Mouse (Mus musculus) limb, embryonic 15.5 days (tissue): ENCODE data around the gene Traf2. TPM values are rescaled to one million over a fixed set of nuclear protein-coding genes. Genes with fewer than 3 reads are reported as not detected.
"Not testable (repeated sequence)": the region's sequence is repeated elsewhere in the genome, so short reads cannot be mapped to it uniquely, and the experiment has no call there.

Source experiments
- ATAC-seq: fragments of 200-750 bp; cut with Nextera tagmentation; 2 replicates; pipeline ENCODE4 v1.8.0; 2017; ENCODE audit warnings: low read depth, moderate TSS enrichment; ENCODE audit not compliant: insufficient number of reproducible peaks, low FRiP score, low TSS enrichment
- H3K27ac ChIP-seq: fragments of 300-500 bp; sonication (generic); 2 replicates; pipeline ENCODE4 v1.5.1; 2015; ENCODE audit warnings: moderate library complexity, mild to moderate bottlenecking, inconsistent platforms
- H3K27me3 ChIP-seq: fragments of 300-500 bp; sonication (generic); 2 replicates; pipeline ENCODE4 v1.6.1; 2015; ENCODE audit warnings: inconsistent platforms
- H3K36me3 ChIP-seq: fragments of 300-500 bp; sonication (generic); 2 replicates; pipeline ENCODE4 v1.6.1; 2015; ENCODE audit warnings: inconsistent platforms
- H3K4me1 ChIP-seq: fragments of 300-500 bp; sonication (generic); 2 replicates; pipeline ENCODE4 v1.6.1; 2015; ENCODE audit warnings: inconsistent platforms
- H3K4me2 ChIP-seq: fragments of 300-500 bp; sonication (generic); 2 replicates; pipeline ENCODE4 v1.6.1; 2015; ENCODE audit warnings: mild to moderate bottlenecking, inconsistent platforms
- H3K4me3 ChIP-seq: fragments of 300-500 bp; sonication (generic); 2 replicates; pipeline ENCODE4 v1.5.1; 2015; ENCODE audit warnings: mild to moderate bottlenecking, inconsistent platforms
- H3K9ac ChIP-seq: fragments of 300-500 bp; sonication (generic); 2 replicates; pipeline ENCODE4 v1.6.1; 2015; ENCODE audit warnings: inconsistent platforms
- H3K9me3 ChIP-seq: fragments of 300-500 bp; sonication (generic); 2 replicates; pipeline ENCODE4 v1.6.1; 2016; ENCODE audit warnings: inconsistent platforms
- WGBS: fragments of 180-500 bp; shearing (Covaris S2); methylation state at CpG from one replicate; pipeline ENCODE4 v1.1.7; 2015; 5-methylcytosine and 5-hydroxymethylcytosine counted together
- polyA plus RNA-seq: library from polyadenylated mRNA; unstranded; fragments of >200 nt; fragmentation: Nextera tagmentation; extraction: Ambion mirVana; gene quantifications from 2 replicates; pipeline ENCODE4 v1.2.1, GENCODE M21; 2015

Gene Traf2
- polyA plus RNA-seq, 1 experiment from 2014 or later = 34.4 TPM

- Histone ChIP-seq H3K9me3 (no peaks in the 10 kb centered on the region), H3K4me1 (peaks cover 31% of the 10 kb centered on the region), H3K4me3 (peak within 1 kb of the TSS; percentile 99), H3K36me3 (peaks cover 29% of the 10 kb centered on the region), H3K4me2 (peak within 1 kb of the TSS; percentile 83), H3K27ac (peak within 1 kb of the TSS; percentile 80), H3K9ac (peak within 1 kb of the TSS; percentile 94), H3K27me3 (no peaks in the 10 kb centered on the region)
- under 1% methylated on average over 61 of the region's 61 CpGs for WGBS
- peak; percentile 94 for ATAC-seq
Measured at GRCm38 (mm10) chr2:25557221-25557963, 10.7 kb upstream of the Traf2 start, which contains the start of gene Edf1. TSS of gene Edf1 (plus strand) at chr2:25557847.

- Histone ChIP-seq H3K4me2 (no peak overlapping the region), H3K9ac (no peak overlapping the region)
- 57% methylated on average over 1 of the region's 1 CpGs for WGBS
Measured at GRCm38 (mm10) chr2:25556296-25556695, 9.6 kb upstream of the Traf2 start.

DNA sequence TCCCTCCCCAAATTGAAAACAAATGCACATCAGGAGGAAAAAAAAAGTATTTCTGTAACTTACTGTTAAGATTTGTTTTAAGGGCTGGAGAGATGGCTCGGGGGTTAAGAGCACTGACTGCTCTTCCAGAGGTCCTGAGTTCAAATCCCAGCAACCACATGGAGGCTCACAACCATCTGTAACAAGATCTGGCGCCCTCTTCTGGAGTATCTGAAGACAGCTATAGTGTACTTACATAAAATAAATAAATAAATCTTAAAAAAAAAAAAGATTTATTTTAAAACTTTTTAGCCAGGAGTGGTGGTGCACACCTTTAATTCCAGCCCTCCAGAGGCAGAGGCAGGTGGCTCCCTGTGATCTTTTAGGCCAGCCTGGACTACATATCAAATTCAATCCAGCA, 8.7 kb upstream of the Traf2 start:
- not testable (repeated sequence) for ATAC-seq, H3K36me3 ChIP-seq, H3K4me2 ChIP-seq, H3K27ac ChIP-seq, H3K9me3 ChIP-seq, H3K27me3 ChIP-seq, H3K9ac ChIP-seq, H3K4me3 ChIP-seq
- H3K4me1 ChIP-seq = peaks cover 28% of the 10 kb centered on the region
- 54% methylated on average over 2 of the region's 2 CpGs for WGBS

More at GRCm38 (mm10) chr2:25556296-25556695, 9.6 kb upstream of the Traf2 start:
- peaks cover 18% of the 10 kb centered on the region for H3K36me3 ChIP-seq
- peaks cover 31% of the 10 kb centered on the region for H3K4me1 ChIP-seq
- no peak for ATAC-seq
- no peaks in the 10 kb centered on the region for H3K27me3 ChIP-seq
- no peak overlapping the region for H3K4me3 ChIP-seq
- no peak overlapping the region for H3K27ac ChIP-seq
- H3K9me3 ChIP-seq = no peaks in the 10 kb centered on the region

GRCm38 (mm10) chr2:25553171-25553786, 6.5 kb upstream of the Traf2 start:
- not testable (repeated sequence) for H3K27ac ChIP-seq, H3K4me2 ChIP-seq, H3K4me3 ChIP-seq, H3K9ac ChIP-seq, ATAC-seq, H3K36me3 ChIP-seq, H3K9me3 ChIP-seq, H3K27me3 ChIP-seq
- 90% methylated on average over 4 of the region's 4 CpGs for WGBS
- H3K4me1 ChIP-seq = peaks cover 12% of the 10 kb centered on the region; the same call in 1 of the 2 replicates

DNA sequence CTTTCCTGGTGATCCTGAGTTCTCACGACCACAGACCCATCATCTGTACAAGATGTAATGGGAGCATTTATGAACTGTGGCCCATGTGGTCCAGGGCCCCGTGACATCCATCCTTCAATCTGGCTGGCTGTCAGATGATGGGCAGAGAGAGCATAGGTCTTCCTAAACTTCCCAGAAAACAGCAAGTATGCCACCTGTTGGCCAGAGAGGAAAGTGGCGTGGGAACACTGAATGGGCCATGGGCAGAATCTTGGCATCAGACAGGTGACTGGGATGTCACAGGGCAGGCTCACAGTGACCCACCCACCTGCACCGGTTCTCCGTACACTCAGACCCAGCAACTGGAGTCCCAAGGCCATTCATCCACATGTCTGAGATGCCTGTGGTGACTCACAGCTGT, 4.4 kb upstream of the Traf2 start:
- H3K27me3 ChIP-seq = no peaks in the 10 kb centered on the region
- 35% methylated on average over 5 of the region's 5 CpGs for WGBS
- H3K4me3 ChIP-seq = no peak overlapping the region
- H3K4me1 ChIP-seq = peaks cover 4% of the 10 kb centered on the region; the same call in 1 of the 2 replicates
- ATAC-seq = no peak
- no peaks in the 10 kb centered on the region for H3K9me3 ChIP-seq
- H3K27ac ChIP-seq = no peak overlapping the region
- no peak overlapping the region for H3K4me2 ChIP-seq
- no peaks in the 10 kb centered on the region for H3K36me3 ChIP-seq
- no peak overlapping the region for H3K9ac ChIP-seq

DNA sequence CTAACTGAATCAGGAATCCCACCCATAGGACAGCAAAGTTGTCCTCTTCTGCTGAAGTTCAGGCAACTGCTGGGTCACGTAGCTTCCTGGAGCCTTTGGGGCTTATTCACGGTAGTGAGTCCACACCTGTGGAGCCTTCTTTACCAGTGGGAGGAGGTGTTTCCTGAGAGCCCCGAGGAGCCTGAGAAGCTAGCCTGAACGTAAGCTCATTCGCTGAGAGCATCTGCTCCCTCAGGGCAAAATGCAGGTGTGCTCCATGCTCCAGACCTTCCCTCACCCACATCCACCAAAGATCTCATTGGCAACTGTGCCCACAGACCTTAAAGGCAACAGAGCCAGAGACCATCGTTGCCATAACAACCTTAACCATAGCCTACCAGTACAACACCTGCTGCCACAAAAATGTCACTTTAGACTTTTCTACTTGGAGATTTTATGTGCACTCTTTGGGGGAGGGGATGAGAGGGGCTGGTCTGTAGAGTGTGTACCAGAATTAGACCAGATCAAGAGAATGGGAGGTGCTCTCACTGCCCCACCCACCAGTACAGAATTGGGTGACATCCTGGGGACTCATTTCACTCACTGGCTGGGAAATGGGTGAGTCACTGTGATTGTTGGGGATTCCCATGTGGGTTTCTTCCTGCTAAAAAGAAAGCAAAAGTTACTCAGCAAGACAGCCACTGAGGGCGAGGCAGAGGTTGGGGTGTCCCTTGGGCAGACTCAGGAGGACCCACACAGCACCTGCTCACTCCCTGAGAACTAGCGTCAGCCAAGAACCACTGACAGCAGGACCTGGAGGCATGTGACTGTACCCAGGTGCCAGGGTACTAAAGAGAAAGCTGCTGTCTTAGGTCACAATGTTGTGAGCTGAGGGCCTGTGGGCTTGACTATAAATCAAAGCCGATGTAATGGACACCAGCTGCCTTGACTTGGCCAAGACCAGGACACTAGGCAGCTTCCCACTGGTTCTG, 2.6 kb upstream of the Traf2 start:
- 61% methylated on average over 9 of the region's 9 CpGs for WGBS
- ATAC-seq = no peak
- Histone ChIP-seq H3K4me1 (peaks cover 19% of the 10 kb centered on the region), H3K27me3 (no peaks in the 10 kb centered on the region), H3K9me3 (no peaks in the 10 kb centered on the region), H3K4me3 (no peak overlapping the region), H3K36me3 (0 out of 2 replicates have a peak, but pooled peaks cover 3% of the 10 kb centered on the region), H3K4me2 (no peak overlapping the region), H3K27ac (no peak overlapping the region), H3K9ac (no peak overlapping the region)

- ATAC-seq = peak; percentile 62
- H3K27me3 ChIP-seq = no peaks in the 10 kb centered on the region
- H3K9ac ChIP-seq = peak overlapping the region; percentile 70
- no peaks in the 10 kb centered on the region for H3K9me3 ChIP-seq
- peaks cover 19% of the 10 kb centered on the region for H3K4me1 ChIP-seq
- H3K36me3 ChIP-seq = 0 out of 2 replicates have a peak, but pooled peaks cover 3% of the 10 kb centered on the region
- peak overlapping the region; percentile 63 for H3K4me2 ChIP-seq
- peak overlapping the region; percentile 76 for H3K27ac ChIP-seq
- H3K4me3 ChIP-seq = peak overlapping the region; percentile 77
- 7% methylated on average over 43 of the region's 43 CpGs for WGBS
Measured at GRCm38 (mm10) chr2:25545996-25546810, 537 bp downstream of the Traf2 start.

DNA sequence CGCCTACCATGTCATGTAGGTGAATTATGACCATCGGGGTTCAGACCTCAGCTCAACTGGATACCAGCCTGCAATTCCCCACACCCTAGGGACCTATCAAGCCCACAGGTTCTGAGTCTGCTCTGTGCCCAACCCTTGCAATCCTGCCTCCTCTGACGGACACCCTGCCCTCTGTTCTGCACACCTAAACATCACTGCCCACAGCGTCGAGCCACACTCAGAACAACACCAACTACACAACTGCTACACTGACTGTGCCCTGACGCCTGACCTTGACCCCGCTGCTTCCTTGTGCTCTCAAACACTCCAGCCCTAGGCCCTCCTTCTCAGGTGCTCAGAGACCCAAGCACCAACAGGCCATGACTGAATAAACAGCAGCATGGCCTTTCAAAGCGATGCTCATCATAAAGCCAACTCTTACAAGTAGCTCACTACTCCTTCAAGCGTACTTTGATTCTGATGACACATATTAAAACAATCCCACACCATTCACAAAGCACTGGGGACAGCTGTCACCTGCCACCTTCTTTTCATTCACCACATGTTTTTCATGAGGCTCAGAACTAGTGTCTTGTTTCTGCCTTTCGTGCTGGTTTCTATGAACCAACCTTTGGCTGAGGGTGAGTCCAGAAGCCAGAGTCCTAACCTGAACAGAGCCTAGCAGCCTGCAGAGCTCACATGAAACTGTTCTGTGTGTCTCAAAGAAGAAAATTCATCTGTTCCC, 4.9 kb downstream of the Traf2 start:
- Histone ChIP-seq H3K9me3 (no peaks in the 10 kb centered on the region), H3K27ac (no peak overlapping the region), H3K36me3 (peaks cover 23% of the 10 kb centered on the region), H3K9ac (no peak overlapping the region), H3K4me3 (no peak overlapping the region), H3K4me1 (peaks cover 16% of the 10 kb centered on the region), H3K27me3 (no peaks in the 10 kb centered on the region), H3K4me2 (no peak overlapping the region)
- ATAC-seq = no peak
- WGBS = 73% methylated on average over 10 of the region's 10 CpGs

GRCm38 (mm10) chr2:25540541-25540948, 6.2 kb downstream of the Traf2 start:
- WGBS = 93% methylated on average over 4 of the region's 4 CpGs
- H3K4me2 ChIP-seq = no peak overlapping the region
- ATAC-seq = no peak

DNA sequence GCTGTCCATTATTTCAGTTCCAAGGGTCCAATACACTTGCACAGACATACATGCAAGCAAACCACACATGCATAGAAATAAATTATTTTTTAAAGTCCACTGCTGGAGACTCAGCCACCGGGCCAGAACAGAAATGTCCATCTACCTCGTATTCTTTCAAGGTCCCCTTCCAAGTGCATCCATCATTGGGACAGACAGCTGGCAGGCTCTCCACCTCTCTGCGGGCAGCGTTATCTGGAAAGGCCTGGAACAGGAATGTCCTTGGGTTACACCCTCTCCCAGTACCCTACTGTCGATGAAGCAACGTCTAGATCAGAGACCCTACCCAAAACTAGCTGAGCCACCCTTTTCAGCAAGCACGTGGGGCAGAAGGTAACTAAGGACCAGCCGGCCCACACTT, 10.2 kb downstream of the Traf2 start:
- Histone ChIP-seq H3K4me1 (0 out of 2 replicates have a peak, but pooled peaks cover 3% of the 10 kb centered on the region), H3K27ac (no peak overlapping the region), H3K4me2 (no peak overlapping the region), H3K36me3 (peaks cover 56% of the 10 kb centered on the region), H3K9me3 (no peaks in the 10 kb centered on the region), H3K27me3 (no peaks in the 10 kb centered on the region), H3K4me3 (no peak overlapping the region), H3K9ac (no peak overlapping the region)
- 88% methylated on average over 8 of the region's 8 CpGs for WGBS
- ATAC-seq = no peak

More at GRCm38 (mm10) chr2:25540541-25540948, 6.2 kb downstream of the Traf2 start:
- Histone ChIP-seq H3K9me3 (no peaks in the 10 kb centered on the region), H3K4me1 (peaks cover 11% of the 10 kb centered on the region), H3K27ac (no peak overlapping the region), H3K9ac (no peak overlapping the region), H3K4me3 (no peak overlapping the region), H3K27me3 (no peaks in the 10 kb centered on the region), H3K36me3 (peaks cover 35% of the 10 kb centered on the region)
